ENCODE assay signal across 10 mouse cellular contexts in genomic region chr13:113613882-113614281, GRCm38 (mm10). TPM values are rescaled to one million over a fixed set of nuclear protein-coding genes. Genes with fewer than 3 reads are reported as not detected.
A peak's percentile ranks its signal among the peaks of the same experiment; 100 is the strongest.
DNase-seq lines count a peak whose midpoint lies in the region; ATAC-seq and TF ChIP-seq lines count a peak whose summit lies in the region.
"Had no signal": no experiment of that assay in that cellular context is flagged by ENCODE, and none has a peak within 500 bp of the region (broad histone marks: within the 10 kb centered on the region; RNA-seq: fewer than 3 reads in every experiment).

No protein-coding gene starts in this region.

- 42% methylated on average over 10 of the region's 10 CpGs for WGBS in heart, embryonic 11.5 days (ENCODE audit: insufficient replicate concordance)
- 39% methylated on average over 10 of the region's 10 CpGs for WGBS in embryonic facial prominence, embryonic 15.5 days
- 50% methylated on average over 10 of the region's 10 CpGs for WGBS in limb, embryonic 10.5 days
- 25% methylated on average over 10 of the region's 10 CpGs for WGBS in midbrain, embryonic 16.5 days
- WGBS in thymus, adult 2 months, result 92% methylated on average over 10 of the region's 10 CpGs

- intact Hi-C loops in heart, postnatal 25 days (cut with DNase I), result no loop called here

- peak overlapping the region; percentile 47 for H3K9ac ChIP-seq in heart, embryonic 11.5 days (ENCODE audit: low read depth, low read length)
- no peak overlapping the region for H3K9ac ChIP-seq in embryonic facial prominence, embryonic 15.5 days
- no peak overlapping the region for H3K9ac ChIP-seq in midbrain, embryonic 16.5 days (ENCODE audit: low read depth, low read length)

- peak overlapping the region; percentile 87 for H3K4me3 ChIP-seq in heart, embryonic 11.5 days (ENCODE audit: low read depth, low read length)
- peak overlapping the region; percentile 90 for H3K4me3 ChIP-seq in embryonic facial prominence, embryonic 15.5 days (replicated peaks)
- H3K4me3 ChIP-seq in limb, embryonic 10.5 days, result peak overlapping the region; percentile 38
- peak overlapping the region; percentile 86; the same call in 1 of the 2 replicates for H3K4me3 ChIP-seq in midbrain, embryonic 16.5 days (ENCODE audit: low read depth, low read length)
- no peak overlapping the region for H3K4me3 ChIP-seq in thymus, adult 2 months (ENCODE audit: control insufficient read depth, insufficient read depth, low read length)

- H3K9me3 ChIP-seq in heart, embryonic 11.5 days (replicated peaks; ENCODE audit: control insufficient read depth, low read length), result no peaks in the 10 kb centered on the region
- no peaks in the 10 kb centered on the region for H3K9me3 ChIP-seq in embryonic facial prominence, embryonic 15.5 days (replicated peaks)
- no peaks in the 10 kb centered on the region for H3K9me3 ChIP-seq in limb, embryonic 10.5 days (replicated peaks)
- H3K9me3 ChIP-seq in midbrain, embryonic 16.5 days (replicated peaks; ENCODE audit: control insufficient read depth, low read length, poor library complexity, severe bottlenecking), result no peaks in the 10 kb centered on the region

- TF ChIP-seq POLR2A in thymus, adult 2 months (IDR thresholded peaks at IDR 0.05; ENCODE audit: control insufficient read depth, extremely low read depth, insufficient read depth, low read length, poor library complexity), result no peak

- TF ChIP-seq CTCF in thymus, adult 2 months (IDR thresholded peaks at IDR 0.05; ENCODE audit: borderline replicate concordance, control insufficient read depth, extremely low read depth, insufficient read depth, low read length, poor library complexity), result no peak

- no peak for ATAC-seq in heart, embryonic 11.5 days (replicated peaks; ENCODE audit: insufficient number of reproducible peaks, low FRiP score, low TSS enrichment)
- no peak for ATAC-seq in embryonic facial prominence, embryonic 15.5 days (ENCODE audit: insufficient number of reproducible peaks, low FRiP score, low TSS enrichment, low read depth)
- no peak for ATAC-seq in midbrain, embryonic 16.5 days

- peak overlapping the region; percentile 92 for H3K4me2 ChIP-seq in heart, embryonic 11.5 days
- H3K4me2 ChIP-seq in embryonic facial prominence, embryonic 15.5 days (replicated peaks), result peak overlapping the region; percentile 80
- peak overlapping the region; percentile 75 for H3K4me2 ChIP-seq in midbrain, embryonic 16.5 days (ENCODE audit: low read length)

- H3K36me3 ChIP-seq in heart, embryonic 11.5 days (ENCODE audit: control insufficient read depth, insufficient read depth, low read length), result no peaks in the 10 kb centered on the region
- H3K36me3 ChIP-seq in embryonic facial prominence, embryonic 15.5 days, result no peaks in the 10 kb centered on the region
- H3K36me3 ChIP-seq in limb, embryonic 10.5 days, result peaks cover 40% of the 10 kb centered on the region
- 0 out of 2 replicates have a peak, but pooled peaks cover 2% of the 10 kb centered on the region for H3K36me3 ChIP-seq in midbrain, embryonic 16.5 days (ENCODE audit: control insufficient read depth, insufficient read depth, low read length)
- H3K36me3 ChIP-seq in thymus, adult 2 months (ENCODE audit: control insufficient read depth, insufficient read depth, low read length), result no peaks in the 10 kb centered on the region

- H3K4me1 ChIP-seq in heart, embryonic 11.5 days (ENCODE audit: control insufficient read depth, insufficient read depth, low read length), result peaks cover 56% of the 10 kb centered on the region
- peaks cover 69% of the 10 kb centered on the region for H3K4me1 ChIP-seq in embryonic facial prominence, embryonic 15.5 days
- peaks cover 69% of the 10 kb centered on the region for H3K4me1 ChIP-seq in limb, embryonic 10.5 days
- H3K4me1 ChIP-seq in midbrain, embryonic 16.5 days (ENCODE audit: control insufficient read depth, insufficient read depth, low read length), result peaks cover 59% of the 10 kb centered on the region
- peaks cover 33% of the 10 kb centered on the region for H3K4me1 ChIP-seq in thymus, adult 2 months (replicated peaks; ENCODE audit: control insufficient read depth, insufficient read depth, low read length)

- no peak for DNase-seq in heart, postnatal 25 days (ENCODE audit: low spot score)
- no peak for DNase-seq in limb, embryonic 10.5 days (ENCODE audit: low spot score)
- DNase-seq in urinary bladder, postnatal 14 days (ENCODE audit: low spot score), result no peak
- no peak for DNase-seq in thymus, adult 2 months
- no peak for DNase-seq in layer of hippocampus, adult 9-10 months (ENCODE audit: low spot score)
- DNase-seq: right cerebral cortex, postnatal 14 days had no signal

- no peaks in the 10 kb centered on the region for H3K27me3 ChIP-seq in heart, embryonic 11.5 days (ENCODE audit: control insufficient read depth, insufficient read depth, low read length)
- no peaks in the 10 kb centered on the region for H3K27me3 ChIP-seq in embryonic facial prominence, embryonic 15.5 days
- no peaks in the 10 kb centered on the region for H3K27me3 ChIP-seq in limb, embryonic 10.5 days (ENCODE audit: low read depth, poor library complexity, severe bottlenecking)
- no peaks in the 10 kb centered on the region for H3K27me3 ChIP-seq in midbrain, embryonic 16.5 days (ENCODE audit: control insufficient read depth, insufficient read depth, low read depth, low read length)
- H3K27me3 ChIP-seq in thymus, adult 2 months (ENCODE audit: control insufficient read depth, insufficient read depth, low read length), result no peaks in the 10 kb centered on the region
- H3K27me3 ChIP-seq: CH12.LX had no signal

- peak overlapping the region; percentile 25; the same call in 1 of the 2 replicates for H3K27ac ChIP-seq in heart, embryonic 11.5 days (ENCODE audit: low read depth, low read length)
- peak overlapping the region; percentile 18 for H3K27ac ChIP-seq in embryonic facial prominence, embryonic 15.5 days (replicated peaks)
- 0 out of 2 replicates have a peak overlapping the region, but pooled peaks have one; percentile 36 for H3K27ac ChIP-seq in limb, embryonic 10.5 days
- H3K27ac ChIP-seq in midbrain, embryonic 16.5 days (ENCODE audit: low read length), result no peak overlapping the region
- no peak overlapping the region for H3K27ac ChIP-seq in thymus, adult 2 months (ENCODE audit: control insufficient read depth, insufficient read depth, low read length)

RNA-seq across cellular contexts. Expression of gene Snx18, which starts 4.5 kb away (rescaled TPM):
- polyA plus RNA-seq in heart, embryonic 11.5 days (2014; fragmentation: Nextera tagmentation; extraction: Ambion mirVana), result 21.6 and 23.1 TPM in 2 replicates
- 10 to 100 TPM; 22.6 to 23.6 TPM for total RNA-seq in heart, postnatal 25 days (2021)
- polyA plus RNA-seq in embryonic facial prominence, embryonic 15.5 days (2015; fragmentation: Nextera tagmentation; extraction: Ambion mirVana), result 23.5 and 25.0 TPM in 2 replicates
- polyA plus RNA-seq in limb, embryonic 10.5 days (2016; fragmentation: Nextera tagmentation; extraction: Ambion mirVana), result 21.6 and 22.5 TPM in 2 replicates
- 6.5 and 7.5 TPM in 2 replicates for polyA plus RNA-seq in midbrain, embryonic 16.5 days (2015; fragmentation: Nextera tagmentation; extraction: Ambion mirVana)
- polyA plus RNA-seq in thymus, adult 2 months (2012; rRNA removed), result 15.6 and 21.0 TPM in 2 replicates

RNA-seq across cellular contexts. Expression of gene Hspb3, which starts 49.6 kb away (rescaled TPM):
- polyA plus RNA-seq in heart, embryonic 11.5 days (2014; fragmentation: Nextera tagmentation; extraction: Ambion mirVana), result 71.8 and 75.2 TPM in 2 replicates
- total RNA-seq in heart, postnatal 25 days (2021), result 10 to 100 TPM; 18.4 to 22.7 TPM
- 10.3 and 15.7 TPM in 2 replicates for polyA plus RNA-seq in embryonic facial prominence, embryonic 15.5 days (2015; fragmentation: Nextera tagmentation; extraction: Ambion mirVana)
- polyA plus RNA-seq in limb, embryonic 10.5 days (2016; fragmentation: Nextera tagmentation; extraction: Ambion mirVana), result not detected in 2 replicates
- polyA plus RNA-seq in midbrain, embryonic 16.5 days (2015; fragmentation: Nextera tagmentation; extraction: Ambion mirVana), result 0.47 TPM in 1 of 2 replicates, not detected in the other
- polyA plus RNA-seq in thymus, adult 2 months (2012; rRNA removed), result 0.65 TPM in 1 of 2 replicates, not detected in the other
- total RNA-seq: CH12.LX had no signal

Comparison
In these comparisons a context has a peak if more than half of its experiments do, and no peak if none do; other contexts are left out.
1. H3K27ac ChIP-seq: peak in heart, embryonic 11.5 days (single experiment), embryonic facial prominence, embryonic 15.5 days (single experiment) and limb, embryonic 10.5 days (single experiment); none in midbrain, embryonic 16.5 days (single experiment) and thymus, adult 2 months (single experiment).
2. Peak in every context shown above with its lines, with median percentiles within 50 percentile points of each other: H3K4me2 ChIP-seq.